Mouse (Mus musculus) liver, postnatal 0 days (tissue): ENCODE measurements around the gene Chad. TPM values are rescaled to one million over a fixed set of nuclear protein-coding genes. Genes with fewer than 3 reads are reported as not detected.

Experiments used
- ATAC-seq: fragments of 200-750 bp; cut with Nextera tagmentation; 2 replicates; pipeline ENCODE4 v1.8.0; 2017; ENCODE audit warnings: mild to moderate bottlenecking, moderate library complexity
- DNase-seq: peaks from one replicate; pipeline ENCODE4 v3.0.0-alpha.2; 2016
- H3K27ac ChIP-seq: fragments of 300-500 bp; sonication (generic); 2 replicates; pipeline ENCODE4 v1.5.1; 2014; ENCODE audit warnings: antibody characterized with exemption, moderate library complexity, mild to moderate bottlenecking, low read depth
- H3K27me3 ChIP-seq: fragments of 300-500 bp; sonication (generic); 2 replicates; pipeline ENCODE4 v1.6.1; 2014; ENCODE audit warnings: low read length, control low read depth, mixed read lengths; ENCODE audit not compliant: insufficient read depth
- H3K36me3 ChIP-seq: fragments of 300-500 bp; sonication (generic); replicated peaks from 2 replicates; pipeline ENCODE4 v1.6.1; 2014; ENCODE audit warnings: mild to moderate bottlenecking, control low read depth, low read length, moderate library complexity, mixed read lengths; ENCODE audit not compliant: insufficient read depth
- H3K4me1 ChIP-seq: fragments of 300-500 bp; sonication (generic); 2 replicates; pipeline ENCODE4 v1.6.1; 2014; ENCODE audit warnings: antibody characterized with exemption, mild to moderate bottlenecking, control low read depth; ENCODE audit not compliant: insufficient read depth
- H3K4me2 ChIP-seq: fragments of 300-500 bp; sonication (generic); 2 replicates; pipeline ENCODE4 v1.6.1; 2014; ENCODE audit warnings: low read depth, mild to moderate bottlenecking, low read length, moderate library complexity, mixed read lengths
- H3K4me3 ChIP-seq: fragments of 300-500 bp; sonication (generic); 2 replicates; pipeline ENCODE4 v1.5.1; 2014; ENCODE audit warnings: low read depth, low read length
- H3K9ac ChIP-seq: fragments of 300-500 bp; sonication (generic); replicated peaks from 2 replicates; pipeline ENCODE4 v1.6.1; 2014; ENCODE audit warnings: mild to moderate bottlenecking, moderate library complexity
- H3K9me3 ChIP-seq: fragments of 300-500 bp; sonication (generic); 2 replicates; pipeline ENCODE4 v1.6.1; 2016; ENCODE audit warnings: mild to moderate bottlenecking, control low read depth, low read length, mixed read lengths
- CTCF ChIP-seq: sonication (generic); IDR thresholded peaks from 2 replicates; pipeline ENCODE4 v1.5.1; 2016; ENCODE audit warnings: antibody characterized with exemption, low read depth
- EP300 ChIP-seq: IDR thresholded peaks from 2 replicates; pipeline ENCODE4 v1.6.1; 2016; ENCODE audit warnings: antibody characterized with exemption, low read depth, mild to moderate bottlenecking
- whole genome bisulfite sequencing: fragments of 180-500 bp; shearing (Covaris S2); extraction: QIAGEN DNeasy Blood & Tissue Kit; methylation state at CpG from one replicate; pipeline ENCODE4 v1.1.7; 2014; ENCODE audit not compliant: insufficient replicate concordance; 5-methylcytosine and 5-hydroxymethylcytosine counted together
- polyA plus RNA-seq: library from polyadenylated mRNA; unstranded; fragments of >200 nt; fragmentation: Nextera tagmentation; extraction: Ambion mirVana; gene quantifications from 2 replicates; pipeline ENCODE4 v1.2.1, GENCODE M21; 2015

The Chad gene
- polyA plus RNA-seq, 1 experiment from 2014 or later, result 0.14 TPM

GRCm38 (mm10) chr11:94574560-94574959 is 9.7 kb downstream of the Chad start:
- Histone ChIP-seq H3K4me3 (no peak overlapping the region), H3K4me1 (no peaks in the 10 kb centered on the region), H3K4me2 (no peak overlapping the region), H3K27ac (no peak overlapping the region), H3K9me3 (no peaks in the 10 kb centered on the region), H3K27me3 (no peaks in the 10 kb centered on the region), H3K36me3 (peaks cover 2% of the 10 kb centered on the region; the same call in 1 of the 2 replicates), H3K9ac (no peak overlapping the region)
- DNase-seq (no peak), ATAC-seq (no peak)
- 44% methylated on average over 3 of the region's 7 CpGs for WGBS
- TF ChIP-seq CTCF, result peak; percentile 23; the same call in 1 of the 2 replicates
- no peak for TF ChIP-seq EP300

- no peaks in the 10 kb centered on the region for H3K9me3 ChIP-seq
- no peaks in the 10 kb centered on the region for H3K4me1 ChIP-seq
- DNase-seq, result no peak
- no peak overlapping the region for H3K4me2 ChIP-seq
- no peak overlapping the region for H3K9ac ChIP-seq
- 56% methylated on average over 2 of the region's 2 CpGs for WGBS
- H3K4me3 ChIP-seq, result no peak overlapping the region
- H3K36me3 ChIP-seq, result peaks cover 2% of the 10 kb centered on the region; the same call in 1 of the 2 replicates
- H3K27ac ChIP-seq, result no peak overlapping the region
- H3K27me3 ChIP-seq, result no peaks in the 10 kb centered on the region
- ATAC-seq, result no peak
- TF ChIP-seq CTCF (no peak), EP300 (no peak)
Measured at GRCm38 (mm10) chr11:94575036-94575435, 10.2 kb downstream of the Chad start.

GRCm38 (mm10) chr11:94576361-94576760 is 11.5 kb downstream of the Chad start:
- Histone ChIP-seq H3K4me2 (no peak overlapping the region), H3K36me3 (no peaks in the 10 kb centered on the region; the same call in 1 of the 2 replicates), H3K27ac (no peak overlapping the region), H3K4me3 (no peak overlapping the region), H3K9ac (no peak overlapping the region), H3K4me1 (no peaks in the 10 kb centered on the region), H3K27me3 (no peaks in the 10 kb centered on the region), H3K9me3 (no peaks in the 10 kb centered on the region)
- TF ChIP-seq EP300 (no peak), CTCF (no peak)
- 80% methylated on average over 9 of the region's 9 CpGs for WGBS
- ATAC-seq, result no peak
- DNase-seq, result no peak

- TF ChIP-seq CTCF, result no peak
- no peak for TF ChIP-seq EP300
- H3K27ac ChIP-seq, result no peak overlapping the region
- no peaks in the 10 kb centered on the region; the same call in 1 of the 2 replicates for H3K36me3 ChIP-seq
- no peak overlapping the region for H3K4me2 ChIP-seq
- no peaks in the 10 kb centered on the region for H3K27me3 ChIP-seq
- no peak overlapping the region for H3K9ac ChIP-seq
- no peaks in the 10 kb centered on the region for H3K4me1 ChIP-seq
- no peak overlapping the region for H3K4me3 ChIP-seq
- DNase-seq (no peak), ATAC-seq (no peak)
- WGBS, result 68% methylated on average over 5 of the region's 5 CpGs
- H3K9me3 ChIP-seq, result no peaks in the 10 kb centered on the region
Measured at GRCm38 (mm10) chr11:94580111-94580740, 15.4 kb downstream of the Chad start.

GRCm38 (mm10) chr11:94585091-94585490 is 20.2 kb downstream of the Chad start:
- H3K4me2 ChIP-seq, result no peak overlapping the region
- no peak for ATAC-seq
- no peaks in the 10 kb centered on the region for H3K36me3 ChIP-seq
- no peaks in the 10 kb centered on the region for H3K27me3 ChIP-seq
- no peak overlapping the region for H3K4me3 ChIP-seq
- WGBS, result 85% methylated on average over 9 of the region's 9 CpGs
- TF ChIP-seq EP300 (no peak), CTCF (no peak)
- H3K4me1 ChIP-seq, result peaks cover 3% of the 10 kb centered on the region; the same call in 1 of the 2 replicates
- no peak overlapping the region for H3K27ac ChIP-seq
- no peaks in the 10 kb centered on the region for H3K9me3 ChIP-seq
- H3K9ac ChIP-seq, result no peak overlapping the region
- no peak for DNase-seq

GRCm38 (mm10) chr11:94587511-94587910 is 22.7 kb downstream of the Chad start:
- no peak overlapping the region for H3K4me2 ChIP-seq
- H3K4me1 ChIP-seq, result peaks cover 8% of the 10 kb centered on the region; the same call in 1 of the 2 replicates
- H3K27ac ChIP-seq, result no peak overlapping the region
- WGBS, result 73% methylated on average over 6 of the region's 6 CpGs
- H3K4me3 ChIP-seq, result no peak overlapping the region
- TF ChIP-seq EP300 (no peak), CTCF (no peak)
- H3K36me3 ChIP-seq, result no peaks in the 10 kb centered on the region
- H3K27me3 ChIP-seq, result no peaks in the 10 kb centered on the region
- no peaks in the 10 kb centered on the region for H3K9me3 ChIP-seq
- ATAC-seq (no peak), DNase-seq (no peak)
- no peak overlapping the region for H3K9ac ChIP-seq
